Mouse (Mus musculus) stomach, embryonic 15.5 days (tissue): Measurements from ENCODE around the gene Tdrd5. TPM values are rescaled to one million over a fixed set of nuclear protein-coding genes. Genes with fewer than 3 reads are reported as not detected.
A peak's percentile ranks its signal among the peaks of the same experiment; 100 is the strongest.
"Not testable (repeated sequence)": the region's sequence is repeated elsewhere in the genome, so short reads cannot be mapped to it uniquely, and the experiment has no call there.

Experiments used
- ATAC-seq: fragments of 200-750 bp; cut with Nextera tagmentation; 2 replicates; pipeline ENCODE4 v1.8.0; 2017; ENCODE audit warnings: low read depth, moderate number of reproducible peaks, moderate TSS enrichment; ENCODE audit not compliant: insufficient read depth, low FRiP score
- H3K27ac ChIP-seq: fragments of 300-500 bp; sonication (generic); 2 replicates; pipeline ENCODE4 v1.5.1; 2015; ENCODE audit warnings: mild to moderate bottlenecking, inconsistent platforms
- H3K27me3 ChIP-seq: fragments of 300-500 bp; sonication (generic); replicated peaks from 2 replicates; pipeline ENCODE4 v1.6.1; 2015; ENCODE audit warnings: inconsistent platforms
- H3K36me3 ChIP-seq: fragments of 300-500 bp; sonication (generic); 2 replicates; pipeline ENCODE4 v1.6.1; 2015; ENCODE audit warnings: inconsistent platforms
- H3K4me1 ChIP-seq: fragments of 300-500 bp; sonication (generic); 2 replicates; pipeline ENCODE4 v1.6.1; 2015; ENCODE audit warnings: inconsistent platforms
- H3K4me2 ChIP-seq: fragments of 300-500 bp; sonication (generic); 2 replicates; pipeline ENCODE4 v1.6.1; 2015; ENCODE audit warnings: mild to moderate bottlenecking, inconsistent platforms
- H3K4me3 ChIP-seq: fragments of 300-500 bp; sonication (generic); replicated peaks from 2 replicates; pipeline ENCODE4 v1.5.1; 2015; ENCODE audit warnings: inconsistent platforms
- H3K9ac ChIP-seq: fragments of 300-500 bp; sonication (generic); 2 replicates; pipeline ENCODE4 v1.6.1; 2015; ENCODE audit warnings: inconsistent platforms
- H3K9me3 ChIP-seq: fragments of 300-500 bp; sonication (generic); 2 replicates; pipeline ENCODE4 v1.6.1; 2016; ENCODE audit warnings: inconsistent platforms
- WGBS: fragments of 180-500 bp; shearing (Covaris S2); methylation state at CpG from one replicate; pipeline ENCODE4 v1.1.7; 2015; 5-methylcytosine and 5-hydroxymethylcytosine counted together
- polyA plus RNA-seq: library from polyadenylated mRNA; unstranded; fragments of >200 nt; fragmentation: Nextera tagmentation; extraction: Ambion mirVana; gene quantifications from 2 replicates; pipeline ENCODE4 v1.2.1, GENCODE M21; 2015

Tdrd5 gene
- 0.52 and 0.68 TPM in 2 replicates for polyA plus RNA-seq

DNA sequence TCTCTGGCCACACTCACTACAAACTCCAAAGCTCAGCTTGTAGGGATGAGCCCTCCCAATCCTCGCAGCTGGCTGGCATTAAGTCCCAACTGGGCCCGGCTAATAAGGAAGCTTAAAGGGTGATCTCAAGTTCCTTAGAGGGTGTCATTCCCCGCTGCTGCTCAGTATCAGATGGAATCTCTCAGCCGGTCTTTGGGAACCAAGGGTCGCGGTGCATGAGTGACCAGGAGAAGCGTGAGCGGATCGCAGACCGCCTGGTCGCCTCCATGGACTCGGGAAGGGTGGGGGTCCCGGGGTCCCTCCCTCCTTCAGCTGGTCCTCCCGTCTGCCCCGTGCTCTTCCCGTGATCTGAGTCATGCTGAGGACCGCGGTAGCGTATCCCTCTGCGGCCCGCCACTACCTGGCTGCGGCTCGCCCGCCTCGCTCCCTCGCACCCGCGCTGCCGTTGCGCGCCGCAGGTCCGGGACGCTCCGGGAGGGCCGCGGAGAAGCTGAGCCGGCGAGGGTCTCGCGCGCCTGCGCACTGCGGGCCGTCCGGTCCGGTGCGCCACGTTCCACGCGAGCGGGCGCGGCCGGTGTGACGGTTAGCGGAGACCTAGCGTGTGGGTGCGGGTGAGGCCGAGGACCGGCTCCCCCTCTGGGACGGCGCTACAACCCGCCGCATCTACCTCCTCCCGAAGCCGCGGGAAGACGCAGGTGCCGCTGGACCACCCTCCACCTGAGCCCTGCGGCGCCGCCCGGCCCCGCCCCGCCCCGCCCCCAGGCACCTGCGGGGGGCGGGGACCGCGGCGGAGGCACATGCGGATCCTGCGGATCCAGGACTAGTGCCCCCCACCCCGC, at the start of gene Tdrd5:
Gene Tdrd5 (minus strand): TSS at position 754 of the 839 bp plus-strand sequence.
- Histone ChIP-seq H3K9ac (peak within 1 kb of the TSS; percentile 25; the same call in 1 of the 2 replicates), H3K27me3 (peaks cover 35% of the 10 kb centered on the region)
- WGBS: under 1% methylated on average over 85 of the region's 85 CpGs

DNA sequence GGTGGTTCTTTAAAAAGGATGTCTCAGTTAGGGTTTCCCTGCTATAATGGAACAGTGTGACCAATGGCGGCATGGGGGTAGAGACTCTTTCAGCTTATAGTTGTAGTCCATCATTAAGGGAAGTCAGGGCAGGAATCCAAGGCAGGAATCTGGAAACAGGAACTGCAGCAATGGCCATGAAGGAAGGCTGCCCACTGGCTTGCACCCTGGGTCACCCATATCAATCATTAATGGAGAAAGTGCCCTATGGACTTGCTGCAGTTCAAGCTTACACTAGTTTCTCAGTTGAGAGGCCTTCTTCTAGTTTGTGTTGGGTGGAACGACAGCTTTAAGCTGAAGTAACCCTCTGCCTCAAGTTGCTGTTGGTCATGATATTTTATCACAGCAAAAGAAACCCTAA, 49.0 kb upstream of the Tdrd5 start:
- Histone ChIP-seq H3K4me3 (no peak overlapping the region), H3K4me2 (no peak overlapping the region), H3K9me3 (no peaks in the 10 kb centered on the region), H3K9ac (no peak overlapping the region), H3K4me1 (no peaks in the 10 kb centered on the region), H3K27me3 (no peaks in the 10 kb centered on the region), H3K36me3 (no peaks in the 10 kb centered on the region), H3K27ac (no peak overlapping the region)
- 87% methylated on average over 2 of the region's 2 CpGs for WGBS
- ATAC-seq: no peak

More for the DNA sequence above, at the start of gene Tdrd5:
- ATAC-seq: peak; percentile 63
- H3K36me3 ChIP-seq: no peaks in the 10 kb centered on the region
- no peak within 1 kb of the TSS for H3K27ac ChIP-seq
- H3K4me3 ChIP-seq: peak within 1 kb of the TSS; percentile 59
- 0 out of 2 replicates have a peak, but pooled peaks cover 5% of the 10 kb centered on the region for H3K4me1 ChIP-seq
- no peaks in the 10 kb centered on the region for H3K9me3 ChIP-seq
- H3K4me2 ChIP-seq: peak within 1 kb of the TSS; percentile 95

DNA sequence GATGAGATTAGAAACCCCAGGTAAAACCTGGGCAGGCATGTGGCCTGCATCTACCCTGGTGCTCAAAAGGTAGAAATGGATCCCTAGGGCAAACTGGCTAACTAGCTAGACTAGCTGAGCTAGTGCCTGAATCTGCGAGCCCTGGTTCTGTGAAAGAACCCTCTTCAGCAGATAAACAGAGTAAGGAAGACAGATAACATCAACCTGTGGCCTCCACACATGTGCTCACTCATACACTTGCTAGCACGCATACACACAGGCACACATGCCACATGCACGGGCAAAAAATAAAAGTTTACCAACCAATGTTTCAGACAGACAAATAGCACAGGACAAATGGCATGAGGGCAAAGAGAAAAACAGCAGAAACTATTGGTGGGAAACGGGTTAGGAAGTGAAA, 47.0 kb upstream of the Tdrd5 start:
- H3K4me3 ChIP-seq: no peak overlapping the region
- ATAC-seq: no peak
- WGBS: 85% methylated on average over 4 of the region's 4 CpGs
- H3K4me1 ChIP-seq: no peaks in the 10 kb centered on the region
- no peaks in the 10 kb centered on the region for H3K9me3 ChIP-seq
- no peaks in the 10 kb centered on the region for H3K27me3 ChIP-seq
- H3K27ac ChIP-seq: no peak overlapping the region
- no peak overlapping the region for H3K9ac ChIP-seq
- no peaks in the 10 kb centered on the region for H3K36me3 ChIP-seq
- H3K4me2 ChIP-seq: no peak overlapping the region

DNA sequence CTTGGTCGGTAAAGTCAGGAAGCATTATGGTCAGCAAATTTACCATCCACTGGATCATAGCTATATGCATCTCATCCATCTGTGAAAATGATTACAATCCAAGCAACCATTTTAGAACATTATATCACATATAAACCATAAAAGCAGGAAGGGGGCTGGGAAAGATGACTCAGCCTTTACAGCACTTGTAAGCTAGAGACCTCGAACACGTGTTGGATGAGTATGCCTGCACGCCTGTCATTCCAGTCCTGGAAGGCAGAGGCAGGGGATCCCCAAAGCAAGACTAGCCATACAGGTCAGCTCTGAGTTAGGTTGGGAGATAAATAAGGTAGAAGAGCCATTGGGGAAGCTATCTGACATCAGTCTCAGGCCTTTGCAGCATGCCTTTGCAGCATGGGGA, 45.6 kb upstream of the Tdrd5 start:
- no peaks in the 10 kb centered on the region for H3K36me3 ChIP-seq
- H3K4me3 ChIP-seq: no peak overlapping the region
- no peak overlapping the region for H3K4me2 ChIP-seq
- ATAC-seq: no peak
- no peaks in the 10 kb centered on the region for H3K27me3 ChIP-seq
- H3K9me3 ChIP-seq: no peaks in the 10 kb centered on the region
- H3K4me1 ChIP-seq: no peaks in the 10 kb centered on the region
- WGBS: 75% methylated on average over 4 of the region's 4 CpGs
- H3K27ac ChIP-seq: no peak overlapping the region
- H3K9ac ChIP-seq: no peak overlapping the region

DNA sequence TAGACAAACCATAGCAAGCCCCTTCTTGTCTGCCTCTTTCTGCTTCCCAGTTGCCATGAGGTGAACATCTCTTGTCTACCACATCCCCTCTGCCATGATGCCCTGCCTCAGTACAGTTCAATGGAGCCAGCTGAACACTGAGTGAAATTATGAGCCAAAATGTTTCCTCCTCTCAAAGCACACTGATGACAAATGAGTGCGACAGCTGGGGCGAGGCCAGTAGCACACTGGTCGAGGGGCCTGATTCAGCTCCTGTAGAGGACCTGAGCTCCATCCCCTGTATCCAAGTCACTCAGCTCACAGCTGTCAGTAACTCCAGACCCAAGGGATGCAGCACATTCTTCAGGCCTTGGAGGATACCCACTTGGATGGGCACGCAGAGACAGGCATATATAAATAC, 42.2 kb upstream of the Tdrd5 start:
- Histone ChIP-seq H3K4me3 (no peak overlapping the region), H3K9ac (no peak overlapping the region), H3K27ac (no peak overlapping the region), H3K4me1 (no peaks in the 10 kb centered on the region), H3K9me3 (no peaks in the 10 kb centered on the region), H3K4me2 (no peak overlapping the region), H3K36me3 (no peaks in the 10 kb centered on the region), H3K27me3 (no peaks in the 10 kb centered on the region)
- no peak for ATAC-seq
- WGBS: 81% methylated on average over 4 of the region's 4 CpGs

DNA sequence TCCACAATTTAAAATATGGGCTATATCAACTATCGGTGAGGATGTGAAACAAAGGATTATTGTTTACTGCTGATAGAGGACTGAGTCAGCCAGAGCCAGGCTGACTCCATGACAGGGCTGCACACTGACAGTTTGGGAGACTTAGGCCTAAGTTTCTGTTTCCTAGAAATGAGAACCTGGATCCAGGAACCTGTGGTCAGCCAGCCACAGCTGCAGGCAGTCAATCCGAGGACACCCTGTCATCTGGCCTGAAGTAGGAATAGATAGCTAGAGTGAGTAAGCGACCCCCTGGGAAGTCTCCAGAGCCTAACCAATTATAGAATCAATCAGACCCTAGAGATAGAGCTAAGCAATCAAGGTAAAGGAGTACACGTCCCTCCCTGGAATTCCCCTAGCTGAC, 41.0 kb upstream of the Tdrd5 start:
- Histone ChIP-seq H3K4me2 (no peak overlapping the region), H3K4me3 (no peak overlapping the region), H3K27me3 (no peaks in the 10 kb centered on the region), H3K4me1 (no peaks in the 10 kb centered on the region), H3K27ac (no peak overlapping the region), H3K9ac (no peak overlapping the region), H3K36me3 (no peaks in the 10 kb centered on the region), H3K9me3 (no peaks in the 10 kb centered on the region)
- ATAC-seq: no peak
- WGBS: 50% methylated on average over 4 of the region's 4 CpGs

DNA sequence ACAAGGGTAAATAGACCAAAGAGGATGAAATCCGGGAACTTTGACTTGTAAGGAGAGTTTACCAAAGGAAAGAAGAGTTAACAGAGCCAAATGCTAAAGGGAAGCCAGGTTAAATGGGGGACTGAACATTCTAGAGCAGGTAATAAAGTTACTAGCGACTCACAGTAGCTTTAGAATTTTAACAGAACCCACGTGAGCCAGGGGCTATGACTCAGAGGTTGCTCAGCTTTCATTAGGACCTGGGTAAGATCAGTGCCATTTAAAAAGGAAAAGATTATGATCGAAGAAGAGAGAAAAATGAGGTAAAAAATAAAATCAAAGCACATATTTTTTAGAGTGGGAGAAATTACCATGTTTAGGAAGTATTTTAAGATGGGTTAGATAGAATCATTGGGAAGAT, 37.4 kb upstream of the Tdrd5 start:
- H3K36me3 ChIP-seq: no peaks in the 10 kb centered on the region
- no peaks in the 10 kb centered on the region for H3K27me3 ChIP-seq
- no peaks in the 10 kb centered on the region for H3K4me1 ChIP-seq

DNA sequence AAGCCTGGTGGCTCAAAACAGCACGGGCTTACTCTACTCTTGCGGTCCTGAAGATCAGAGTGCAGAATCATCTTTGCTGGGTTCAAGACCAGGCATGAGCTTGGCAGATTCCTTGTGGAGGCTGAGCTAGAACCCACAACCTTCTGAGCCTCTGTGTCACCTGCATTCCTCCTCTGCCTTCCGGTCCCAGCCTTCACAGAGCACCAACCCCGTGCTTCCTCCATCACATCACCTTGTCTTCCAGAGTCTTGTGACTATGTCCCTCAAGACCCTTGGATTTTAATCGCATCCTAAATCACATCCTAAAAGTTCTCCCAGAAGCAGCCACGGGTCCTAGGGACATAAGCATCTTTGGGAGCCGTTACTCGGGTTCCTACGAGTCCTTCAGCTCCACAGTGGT, 19.7 kb upstream of the Tdrd5 start:
- WGBS: 83% methylated on average over 9 of the region's 9 CpGs
- H3K9ac ChIP-seq: no peak overlapping the region
- H3K4me2 ChIP-seq: no peak overlapping the region

More for the DNA sequence above, 37.4 kb upstream of the Tdrd5 start:
- no peak for ATAC-seq
- no peak overlapping the region for H3K4me3 ChIP-seq
- no peak overlapping the region for H3K27ac ChIP-seq
- H3K4me2 ChIP-seq: no peak overlapping the region
- H3K9me3 ChIP-seq: no peaks in the 10 kb centered on the region
- no peak overlapping the region for H3K9ac ChIP-seq
- WGBS: 66% methylated on average over 4 of the region's 4 CpGs

DNA sequence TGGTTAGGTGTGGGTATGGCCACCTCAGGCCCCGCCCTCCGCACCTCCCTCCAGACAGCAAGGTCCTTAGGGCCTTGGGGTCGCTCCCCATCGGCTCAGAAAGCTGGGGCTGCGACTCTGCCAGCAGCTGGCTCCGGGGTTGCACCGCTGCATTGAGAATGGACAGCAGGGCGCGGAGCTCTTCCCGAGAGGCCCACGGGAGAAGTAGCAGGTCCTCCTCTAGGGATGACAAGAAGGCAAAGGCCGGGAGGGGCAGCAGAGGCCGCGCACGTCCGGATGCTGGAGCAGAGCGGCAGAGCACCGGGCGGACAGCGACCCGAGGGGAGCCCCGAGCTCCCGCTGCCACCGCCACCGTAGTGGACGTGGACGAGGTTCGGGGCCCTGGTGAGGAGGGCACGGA, 7.2 kb upstream of the Tdrd5 start, which contains the start of gene Nphs2:
Gene Nphs2 (plus strand): TSS at position 98 of the 400 bp plus-strand sequence.
- H3K36me3 ChIP-seq: no peaks in the 10 kb centered on the region
- no peak within 1 kb of the TSS for H3K9ac ChIP-seq
- peak within 1 kb of the TSS; percentile 22 for H3K4me3 ChIP-seq
- H3K4me2 ChIP-seq: peak within 1 kb of the TSS; percentile 48
- peaks cover 18% of the 10 kb centered on the region for H3K27me3 ChIP-seq
- WGBS: 2% methylated on average over 29 of the region's 29 CpGs
- no peaks in the 10 kb centered on the region for H3K4me1 ChIP-seq
- no peak within 1 kb of the TSS for H3K27ac ChIP-seq
- ATAC-seq: no peak
- no peaks in the 10 kb centered on the region for H3K9me3 ChIP-seq

More for the DNA sequence above, 19.7 kb upstream of the Tdrd5 start:
- Histone ChIP-seq H3K4me3 (no peak overlapping the region), H3K4me1 (no peaks in the 10 kb centered on the region), H3K9me3 (no peaks in the 10 kb centered on the region), H3K27ac (no peak overlapping the region), H3K27me3 (no peaks in the 10 kb centered on the region), H3K36me3 (no peaks in the 10 kb centered on the region)
- ATAC-seq: no peak

DNA sequence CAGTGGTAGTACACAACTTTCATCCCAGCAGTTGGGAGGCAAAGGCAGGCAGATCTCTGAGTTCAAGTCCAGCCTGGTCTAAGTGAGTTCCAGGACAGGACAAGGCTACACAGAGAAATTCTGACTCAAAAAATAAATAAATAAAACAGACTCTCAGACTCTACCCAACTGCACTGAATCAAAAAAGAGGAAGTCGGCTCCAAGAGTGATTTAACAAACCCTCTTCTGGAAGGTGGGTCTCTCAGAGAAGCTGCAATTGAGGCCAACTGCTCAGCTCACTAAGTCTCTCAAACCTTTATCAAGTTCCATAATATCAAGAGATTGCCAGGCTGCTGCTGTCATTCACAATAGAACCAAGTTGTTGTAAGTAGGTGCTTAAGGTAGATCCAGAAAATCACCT, 5.1 kb upstream of the Tdrd5 start:
- WGBS: 62% methylated on average over 1 of the region's 1 CpGs

DNA sequence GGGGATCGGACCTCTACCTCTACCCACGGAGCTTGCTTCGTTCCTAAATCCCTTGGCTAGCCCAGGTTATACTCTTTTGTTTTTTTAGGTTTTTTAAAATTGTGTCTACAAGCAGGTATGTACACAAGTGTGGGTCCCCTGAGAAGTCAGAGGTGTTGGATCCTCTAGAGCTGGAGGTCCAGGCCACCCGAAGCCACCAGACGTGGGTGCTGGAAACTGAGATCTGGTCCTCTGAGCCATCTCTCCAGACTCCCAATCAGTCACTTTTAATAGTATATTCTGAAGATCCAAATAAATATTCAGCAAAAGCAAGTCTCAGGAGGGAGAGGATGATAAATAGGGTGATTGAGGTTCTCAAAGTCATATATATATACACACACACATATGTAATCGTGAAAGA, 13.4 kb downstream of the Tdrd5 start:
- no peaks in the 10 kb centered on the region for H3K4me1 ChIP-seq
- no peak overlapping the region for H3K4me3 ChIP-seq
- no peaks in the 10 kb centered on the region for H3K9me3 ChIP-seq
- ATAC-seq: no peak
- H3K27ac ChIP-seq: no peak overlapping the region
- 86% methylated on average over 6 of the region's 6 CpGs for WGBS
- H3K27me3 ChIP-seq: no peaks in the 10 kb centered on the region
- H3K4me2 ChIP-seq: no peak overlapping the region
- H3K9ac ChIP-seq: no peak overlapping the region
- H3K36me3 ChIP-seq: no peaks in the 10 kb centered on the region

More for the DNA sequence above, 5.1 kb upstream of the Tdrd5 start:
- Histone ChIP-seq H3K27ac (no peak overlapping the region), H3K4me1 (no peaks in the 10 kb centered on the region), H3K4me2 (no peak overlapping the region), H3K9ac (no peak overlapping the region), H3K27me3 (peaks cover 30% of the 10 kb centered on the region), H3K9me3 (no peaks in the 10 kb centered on the region), H3K36me3 (no peaks in the 10 kb centered on the region), H3K4me3 (no peak overlapping the region)
- no peak for ATAC-seq

DNA sequence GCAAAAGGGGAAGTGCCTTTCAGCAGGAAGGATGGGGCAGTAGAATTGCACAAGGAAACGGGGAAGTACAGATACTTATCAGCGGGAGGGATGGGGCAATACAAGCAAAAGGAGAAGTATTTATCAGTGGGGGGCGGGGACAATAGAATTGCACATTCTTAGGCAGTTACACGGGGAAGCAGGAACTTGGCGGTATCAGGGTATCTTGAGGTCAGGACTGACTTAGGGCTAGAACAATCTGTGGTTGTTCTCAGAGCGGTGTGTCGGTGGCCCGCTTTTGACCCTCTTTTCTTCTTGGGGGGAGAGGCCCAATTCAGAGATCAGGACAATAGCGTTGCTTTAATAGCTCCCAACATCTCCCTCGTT, 14.3 kb downstream of the Tdrd5 start:
- not testable (repeated sequence) for H3K4me1 ChIP-seq, H3K27me3 ChIP-seq, H3K4me3 ChIP-seq, H3K27ac ChIP-seq, H3K36me3 ChIP-seq, ATAC-seq, H3K9ac ChIP-seq, H3K4me2 ChIP-seq, H3K9me3 ChIP-seq
- 63% methylated on average over 10 of the region's 10 CpGs for WGBS
